Mouse (Mus musculus) small intestine, adult 2 months (tissue): ENCODE data around the gene Slc5a5.

ENCODE experiments used
- CTCF ChIP-seq: fragments of 200-500 bp; IDR thresholded peaks from 2 replicates; pipeline ENCODE4 v1.5.1; 2012; ENCODE audit warnings: low read depth, mild to moderate bottlenecking, control low read depth, inconsistent platforms, low read length, moderate library complexity, mixed read lengths; ENCODE audit not compliant: insufficient replicate concordance, insufficient read length; ENCODE audit errors: extremely low read depth
- POLR2A ChIP-seq: fragments of 200-500 bp; IDR thresholded peaks from 2 replicates; pipeline ENCODE4 v1.6.1; 2012; ENCODE audit warnings: low read depth, mild to moderate bottlenecking, control low read depth, inconsistent platforms, low read length, moderate library complexity

GRCm38 (mm10) chr8:70872643-70873363 is 19.8 kb downstream of the Slc5a5 start:
- TF ChIP-seq POLR2A = no peak
- TF ChIP-seq CTCF = no peak
